Mouse (Mus musculus) olfactory bulb, adult 2 months (tissue): ENCODE data around the gene Lims1.

Source experiments
- CTCF ChIP-seq: fragments of 200-500 bp; IDR thresholded peaks from 2 replicates; pipeline ENCODE4 v1.5.1; 2012; ENCODE audit warnings: low read depth, mild to moderate bottlenecking, low read length, moderate library complexity; ENCODE audit not compliant: insufficient read depth
- POLR2A ChIP-seq: fragments of 200-500 bp; IDR thresholded peaks from 2 replicates; pipeline ENCODE4 v1.6.1; 2012; ENCODE audit warnings: mild to moderate bottlenecking, low read depth, low read length, moderate library complexity; ENCODE audit not compliant: insufficient read depth

DNA sequence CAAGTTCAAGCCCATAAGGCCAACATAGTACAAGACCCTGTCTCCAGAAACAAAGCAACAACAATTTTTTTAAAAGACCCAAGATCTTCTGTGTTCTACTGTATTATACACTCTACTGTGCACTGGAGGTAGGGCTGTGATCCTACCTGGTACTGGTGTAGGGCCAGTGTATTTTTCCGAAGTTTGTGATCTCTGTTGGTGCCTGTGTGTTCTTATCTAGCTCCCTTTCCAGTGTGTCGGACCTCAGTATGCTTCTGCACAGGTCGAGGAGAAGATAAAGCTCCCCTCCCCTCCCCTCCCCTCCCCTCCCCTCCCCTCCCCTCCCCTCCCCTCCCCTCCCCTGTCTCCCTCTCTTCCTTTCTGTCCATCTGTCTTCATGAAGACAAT is 46.4 kb downstream of the Lims1 start:
- TF ChIP-seq POLR2A (no peak), CTCF (no peak)
